Mouse (Mus musculus) yolk sac, embryonic 10.5 days (tissue): Measurements from ENCODE around the gene H2afy.

ENCODE experiments used
- DNase-seq: peaks from one replicate; pipeline ENCODE4 v3.0.0-alpha.2; 2017; ENCODE audit warnings: low spot score

H2afy gene

GRCm38 (mm10) chr13:56136200-56136599 lies at the start of gene H2afy:
Gene H2afy, minus strand, starts transcription at chr13:56136361.
- DNase-seq, result no peak

GRCm38 (mm10) chr13:56183687-56184086 lies 47.5 kb upstream of the H2afy start:
- no peak for DNase-seq

- no peak for DNase-seq
Observed at GRCm38 (mm10) chr13:56181424-56181823, 45.3 kb upstream of the H2afy start.

DNA sequence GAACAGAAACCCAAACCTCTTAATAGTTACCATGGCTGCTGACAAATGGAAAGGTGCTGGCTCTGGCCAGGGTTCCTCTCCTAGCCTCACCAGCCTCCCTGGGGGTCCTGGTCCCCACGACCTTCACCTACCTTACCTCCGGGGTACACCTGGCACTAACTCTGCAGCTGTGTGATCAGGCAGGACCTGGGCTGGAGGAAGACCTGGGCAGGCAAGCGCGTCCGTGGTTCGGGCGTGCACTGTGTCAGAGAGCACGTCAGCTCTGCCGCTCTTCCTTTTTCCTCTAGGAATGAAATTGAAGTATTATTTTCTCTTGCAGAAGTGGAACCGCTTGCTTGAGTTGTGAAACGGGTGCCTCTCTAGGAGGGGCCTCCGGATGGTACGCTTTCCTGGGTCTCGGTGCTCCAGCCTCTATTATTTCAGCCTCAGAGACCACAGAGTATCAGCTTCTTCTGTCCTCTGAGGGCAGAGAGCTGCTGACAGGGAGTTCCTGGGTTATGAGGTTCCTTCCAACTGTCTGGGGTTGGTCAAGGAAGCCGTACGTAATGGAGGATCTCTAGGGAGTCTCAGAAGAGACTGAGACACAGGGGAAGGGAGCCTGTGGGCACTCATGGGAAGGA lies 42.4 kb upstream of the H2afy start, which contains the start of gene Tifab:
Gene Tifab (minus strand): TSS at position 470 of the 620 bp plus-strand sequence.
- DNase-seq, result no peak

GRCm38 (mm10) chr13:56176310-56176709 lies 40.1 kb upstream of the H2afy start:
- no peak for DNase-seq

- DNase-seq, result no peak
Observed at GRCm38 (mm10) chr13:56175848-56176247, 39.7 kb upstream of the H2afy start.

DNA sequence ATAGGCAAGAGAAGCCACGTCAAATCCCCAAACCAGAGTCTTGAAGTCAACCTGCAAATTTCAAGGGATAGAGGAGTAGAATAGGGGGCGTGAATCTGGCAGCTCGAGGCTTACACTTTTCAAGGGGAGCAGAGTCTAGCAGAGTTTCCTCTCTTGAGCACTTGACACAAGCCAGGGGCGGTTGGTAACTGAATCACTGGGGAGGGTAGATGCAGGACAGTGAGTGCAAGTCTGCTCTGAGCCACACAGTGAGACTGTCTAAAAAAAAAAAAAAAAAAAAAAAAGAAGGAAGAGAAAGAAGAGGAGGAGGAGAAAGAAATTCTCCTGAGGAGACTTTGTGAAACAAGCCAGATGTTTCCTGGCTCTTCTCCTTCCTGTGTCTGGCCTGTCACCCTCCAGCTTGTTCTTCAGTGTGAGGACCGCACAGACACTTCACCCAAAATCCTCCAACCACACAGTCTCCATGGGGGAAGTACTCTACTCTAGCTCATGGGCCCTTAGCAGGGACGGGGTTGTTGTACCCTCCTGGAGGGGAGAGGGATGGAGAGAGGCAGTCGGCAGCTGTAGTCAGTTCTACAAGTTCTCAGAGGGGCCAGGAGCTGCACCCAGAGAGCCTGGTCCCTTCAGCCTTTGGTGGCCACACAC lies 36.9 kb upstream of the H2afy start:
- no peak for DNase-seq

DNA sequence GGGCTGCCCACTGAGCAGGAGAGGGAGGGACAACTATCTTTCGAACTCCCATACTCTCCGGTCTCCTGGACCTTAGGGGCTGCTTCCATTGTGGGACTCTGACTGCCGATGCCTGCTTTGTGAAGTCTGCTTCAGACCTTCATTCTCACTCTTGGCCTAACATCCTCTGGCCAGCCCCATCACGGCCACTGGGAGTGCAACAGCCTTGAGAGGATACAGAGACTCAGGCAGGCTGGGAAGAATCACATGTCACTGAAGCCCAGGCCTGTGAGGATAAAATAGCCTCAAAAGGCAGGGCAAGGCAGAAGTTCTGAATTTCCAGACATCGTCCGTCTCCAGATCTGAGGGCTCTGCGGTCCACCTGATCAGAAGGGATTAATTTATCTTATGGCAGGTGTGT lies 35.9 kb upstream of the H2afy start:
- DNase-seq, result no peak

- DNase-seq, result peak; percentile 19
Observed at GRCm38 (mm10) chr13:56168403-56168781, 32.2 kb upstream of the H2afy start.

GRCm38 (mm10) chr13:56167446-56168402 lies 31.6 kb upstream of the H2afy start:
- no peak for DNase-seq

- DNase-seq, result no peak
Observed at GRCm38 (mm10) chr13:56165561-56165960, 29.4 kb upstream of the H2afy start.

DNA sequence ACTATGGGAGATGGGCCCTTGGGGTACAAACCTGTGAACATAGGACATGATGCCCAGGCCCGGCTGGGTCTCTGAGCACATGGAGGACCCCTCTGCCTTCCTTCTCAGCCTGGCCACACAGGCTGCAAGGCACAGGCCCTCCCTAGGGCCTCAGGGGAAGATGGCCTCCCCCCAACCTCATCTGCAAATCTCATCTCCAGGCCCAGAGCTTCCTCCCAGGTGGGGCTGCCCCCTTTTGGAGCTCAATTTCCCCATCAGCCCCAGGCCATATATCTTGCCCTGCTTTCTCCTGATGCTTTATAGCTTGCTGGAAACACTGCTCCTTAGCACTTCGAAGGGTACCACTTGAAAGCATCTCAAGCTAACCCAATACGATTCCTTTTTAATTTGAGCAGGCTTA lies 28.2 kb upstream of the H2afy start:
- DNase-seq, result no peak

GRCm38 (mm10) chr13:56163751-56164150 lies 27.6 kb upstream of the H2afy start:
- DNase-seq, result no peak

GRCm38 (mm10) chr13:56162859-56163258 lies 26.7 kb upstream of the H2afy start:
- no peak for DNase-seq

GRCm38 (mm10) chr13:56159614-56160363 lies 23.6 kb upstream of the H2afy start:
- DNase-seq, result peak; percentile 35

DNA sequence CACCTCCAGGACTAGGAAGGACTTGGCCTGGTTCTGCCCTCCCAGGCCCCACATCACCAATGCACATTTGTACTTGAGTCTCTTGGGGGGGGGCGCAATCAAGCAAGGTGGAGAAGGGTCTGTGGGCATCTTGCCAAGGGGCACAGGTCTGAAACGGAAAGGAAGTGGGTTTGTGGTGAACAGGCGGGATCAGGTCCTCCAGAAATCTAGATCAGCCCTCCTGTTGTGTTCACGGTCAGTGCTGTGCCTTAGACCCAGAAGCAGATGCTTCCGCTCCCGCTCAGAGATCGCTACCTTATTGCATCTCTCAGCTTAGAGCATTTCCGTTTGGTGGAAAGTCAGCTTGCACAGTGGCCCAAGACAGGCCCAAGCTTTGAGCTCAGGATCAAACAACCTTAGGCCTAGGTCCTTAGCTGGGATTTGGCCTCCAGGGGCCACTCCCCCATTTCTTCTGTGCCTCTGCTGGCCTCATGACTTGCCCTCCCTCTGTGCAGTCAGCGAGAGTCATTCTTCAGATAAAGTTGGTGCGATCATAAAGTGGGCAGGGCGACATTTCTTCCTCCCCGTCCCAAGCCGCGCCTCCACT lies 22.9 kb upstream of the H2afy start:
- no peak for DNase-seq

DNA sequence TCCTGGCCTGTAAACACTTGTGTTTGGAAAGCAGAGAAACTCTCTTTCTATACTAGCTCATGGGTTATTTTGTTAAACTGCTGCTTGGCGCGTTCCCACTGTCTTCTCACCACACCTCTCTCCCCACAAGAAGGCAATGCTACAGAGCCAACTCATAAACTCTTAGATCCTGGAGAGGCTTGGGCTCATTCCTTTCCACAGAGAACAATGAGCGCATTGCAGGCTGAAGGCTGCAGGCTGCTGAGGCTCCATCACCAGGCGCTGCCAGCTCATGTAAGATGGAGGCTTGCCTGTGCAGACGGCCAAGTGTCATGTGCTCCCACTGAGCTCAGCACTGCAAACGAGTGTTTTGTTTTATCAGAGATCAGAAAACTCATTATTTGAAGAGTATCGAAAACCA lies 19.5 kb upstream of the H2afy start:
- DNase-seq, result no peak

GRCm38 (mm10) chr13:56155048-56155447 lies 18.9 kb upstream of the H2afy start:
- peak; percentile 43 for DNase-seq

- DNase-seq, result no peak
Observed at GRCm38 (mm10) chr13:56152773-56153460, 16.8 kb upstream of the H2afy start.

- DNase-seq, result peak; percentile 40
Observed at GRCm38 (mm10) chr13:56151404-56152226, 15.5 kb upstream of the H2afy start.
